Mouse (Mus musculus) stomach, embryonic 16.5 days (tissue): ENCODE measurements around the gene Sell. TPM values are rescaled to one million over a fixed set of nuclear protein-coding genes. Genes with fewer than 3 reads are reported as not detected.

Source experiments
- ATAC-seq: fragments of 200-750 bp; cut with Nextera tagmentation; 2 replicates; pipeline ENCODE4 v1.8.0; 2017; ENCODE audit warnings: moderate number of reproducible peaks, moderate TSS enrichment; ENCODE audit not compliant: insufficient read depth, low FRiP score
- H3K27ac ChIP-seq: fragments of 300-500 bp; sonication (generic); 2 replicates; pipeline ENCODE4 v1.5.1; 2014; ENCODE audit warnings: low read length
- H3K27me3 ChIP-seq: fragments of 300-500 bp; sonication (generic); 2 replicates; pipeline ENCODE4 v1.6.1; 2014; ENCODE audit warnings: low read length, control low read depth, mixed read lengths; ENCODE audit not compliant: control insufficient read depth, insufficient read depth
- H3K36me3 ChIP-seq: fragments of 300-500 bp; sonication (generic); 2 replicates; pipeline ENCODE4 v1.6.1; 2014; ENCODE audit warnings: low read length; ENCODE audit not compliant: control insufficient read depth, insufficient read depth
- H3K4me1 ChIP-seq: fragments of 300-500 bp; sonication (generic); 2 replicates; pipeline ENCODE4 v1.6.1; 2014; ENCODE audit warnings: low read length, control low read depth, mixed read lengths; ENCODE audit not compliant: control insufficient read depth, insufficient read depth
- H3K4me2 ChIP-seq: fragments of 300-500 bp; sonication (generic); 2 replicates; pipeline ENCODE4 v1.6.1; 2014; ENCODE audit warnings: low read depth, low read length, mixed read lengths
- H3K4me3 ChIP-seq: fragments of 300-500 bp; sonication (generic); replicated peaks from 2 replicates; pipeline ENCODE4 v1.5.1; 2014; ENCODE audit warnings: mild to moderate bottlenecking, low read length
- H3K9ac ChIP-seq: fragments of 300-500 bp; sonication (generic); 2 replicates; pipeline ENCODE4 v1.6.1; 2014; ENCODE audit warnings: low read length
- H3K9me3 ChIP-seq: fragments of 300-500 bp; sonication (generic); replicated peaks from 2 replicates; pipeline ENCODE4 v1.6.1; 2016; ENCODE audit warnings: low read length, control low read depth; ENCODE audit not compliant: control insufficient read depth
- WGBS: fragments of 180-500 bp; shearing (Covaris S2); extraction: QIAGEN DNeasy Blood & Tissue Kit; methylation state at CpG from one replicate; pipeline ENCODE4 v1.1.7; 2014; 5-methylcytosine and 5-hydroxymethylcytosine counted together
- polyA plus RNA-seq: library from polyadenylated mRNA; unstranded; fragments of >200 nt; fragmentation: Nextera tagmentation; extraction: Ambion mirVana; gene quantifications from 2 replicates; pipeline ENCODE4 v1.2.1, GENCODE M21; 2015

Gene Sell
- polyA plus RNA-seq, 1 experiment from 2014 or later: 4.7 TPM

GRCm38 (mm10) chr1:164114280-164114679, 52.5 kb downstream of the Sell start:
- no peaks in the 10 kb centered on the region for H3K27me3 ChIP-seq
- no peak overlapping the region for H3K4me3 ChIP-seq
- WGBS: 70% methylated on average over 5 of the region's 5 CpGs
- no peaks in the 10 kb centered on the region for H3K9me3 ChIP-seq
- H3K27ac ChIP-seq: no peak overlapping the region
- H3K4me1 ChIP-seq: no peaks in the 10 kb centered on the region
- H3K36me3 ChIP-seq: no peaks in the 10 kb centered on the region
- no peak for ATAC-seq
- H3K4me2 ChIP-seq: no peak overlapping the region
- H3K9ac ChIP-seq: no peak overlapping the region

- no peak within 1 kb of the TSS for H3K4me2 ChIP-seq
- H3K27me3 ChIP-seq: no peaks in the 10 kb centered on the region
- H3K27ac ChIP-seq: no peak within 1 kb of the TSS
- no peak within 1 kb of the TSS for H3K9ac ChIP-seq
- no peak for ATAC-seq
- no peak within 1 kb of the TSS for H3K4me3 ChIP-seq
- no peaks in the 10 kb centered on the region for H3K36me3 ChIP-seq
- WGBS: 60% methylated on average over 8 of the region's 8 CpGs
- H3K4me1 ChIP-seq: no peaks in the 10 kb centered on the region
- H3K9me3 ChIP-seq: no peaks in the 10 kb centered on the region
Observed at GRCm38 (mm10) chr1:164114947-164115493, 53.2 kb downstream of the Sell start, which contains the start of gene Selp. TSS of gene Selp (plus strand) at chr1:164115264.

GRCm38 (mm10) chr1:164115647-164116046, 53.9 kb downstream of the Sell start:
- H3K4me1 ChIP-seq: no peaks in the 10 kb centered on the region
- H3K27me3 ChIP-seq: no peaks in the 10 kb centered on the region
- no peaks in the 10 kb centered on the region for H3K36me3 ChIP-seq
- H3K4me3 ChIP-seq: no peak overlapping the region
- no peak overlapping the region for H3K4me2 ChIP-seq
- no peak for ATAC-seq
- H3K9ac ChIP-seq: no peak overlapping the region
- no peak overlapping the region for H3K27ac ChIP-seq
- 88% methylated on average over 6 of the region's 6 CpGs for WGBS
- no peaks in the 10 kb centered on the region for H3K9me3 ChIP-seq

- Histone ChIP-seq H3K27ac (no peak overlapping the region), H3K4me1 (no peaks in the 10 kb centered on the region), H3K4me3 (no peak overlapping the region), H3K9ac (no peak overlapping the region), H3K27me3 (no peaks in the 10 kb centered on the region), H3K36me3 (no peaks in the 10 kb centered on the region), H3K4me2 (no peak overlapping the region), H3K9me3 (no peaks in the 10 kb centered on the region)
- WGBS: 88% methylated on average over 6 of the region's 6 CpGs
- ATAC-seq: no peak
Observed at GRCm38 (mm10) chr1:164117869-164118268, 56.1 kb downstream of the Sell start.

- H3K4me2 ChIP-seq: no peak overlapping the region
- no peaks in the 10 kb centered on the region for H3K27me3 ChIP-seq
- no peak overlapping the region for H3K27ac ChIP-seq
- WGBS: 62% methylated on average over 3 of the region's 3 CpGs
- H3K36me3 ChIP-seq: no peaks in the 10 kb centered on the region
- H3K4me3 ChIP-seq: no peak overlapping the region
- H3K9me3 ChIP-seq: no peaks in the 10 kb centered on the region
- no peak overlapping the region for H3K9ac ChIP-seq
- H3K4me1 ChIP-seq: no peaks in the 10 kb centered on the region
- ATAC-seq: no peak
Observed at GRCm38 (mm10) chr1:164119892-164120776, 58.4 kb downstream of the Sell start.

GRCm38 (mm10) chr1:164120777-164121158, 59.0 kb downstream of the Sell start:
- no peak overlapping the region for H3K4me2 ChIP-seq
- H3K27ac ChIP-seq: no peak overlapping the region
- 68% methylated on average over 3 of the region's 3 CpGs for WGBS
- no peak overlapping the region for H3K4me3 ChIP-seq
- H3K36me3 ChIP-seq: no peaks in the 10 kb centered on the region
- H3K27me3 ChIP-seq: no peaks in the 10 kb centered on the region
- H3K9ac ChIP-seq: no peak overlapping the region
- no peaks in the 10 kb centered on the region for H3K9me3 ChIP-seq
- H3K4me1 ChIP-seq: no peaks in the 10 kb centered on the region
- ATAC-seq: no peak

- no peaks in the 10 kb centered on the region for H3K4me1 ChIP-seq
- no peak overlapping the region for H3K4me2 ChIP-seq
- no peaks in the 10 kb centered on the region for H3K9me3 ChIP-seq
- no peak overlapping the region for H3K4me3 ChIP-seq
- ATAC-seq: no peak
- H3K36me3 ChIP-seq: no peaks in the 10 kb centered on the region
- H3K9ac ChIP-seq: no peak overlapping the region
- WGBS: 62% methylated on average over 3 of the region's 3 CpGs
- H3K27ac ChIP-seq: no peak overlapping the region
- H3K27me3 ChIP-seq: no peaks in the 10 kb centered on the region
Observed at GRCm38 (mm10) chr1:164123836-164124235, 62.1 kb downstream of the Sell start.

- Histone ChIP-seq H3K9me3 (no peaks in the 10 kb centered on the region), H3K4me3 (no peak overlapping the region), H3K27me3 (no peaks in the 10 kb centered on the region), H3K9ac (no peak overlapping the region), H3K4me2 (no peak overlapping the region), H3K4me1 (no peaks in the 10 kb centered on the region), H3K36me3 (no peaks in the 10 kb centered on the region), H3K27ac (no peak overlapping the region)
- 69% methylated on average over 3 of the region's 3 CpGs for WGBS
- no peak for ATAC-seq
Observed at GRCm38 (mm10) chr1:164130013-164130412, 68.2 kb downstream of the Sell start.

GRCm38 (mm10) chr1:164132609-164133008, 70.8 kb downstream of the Sell start:
- Histone ChIP-seq H3K27ac (no peak overlapping the region), H3K9ac (no peak overlapping the region), H3K36me3 (no peaks in the 10 kb centered on the region), H3K4me3 (no peak overlapping the region), H3K4me2 (no peak overlapping the region), H3K9me3 (no peaks in the 10 kb centered on the region), H3K27me3 (no peaks in the 10 kb centered on the region), H3K4me1 (no peaks in the 10 kb centered on the region)
- WGBS: 45% methylated on average over 1 of the region's 1 CpGs
- ATAC-seq: no peak
